Mouse (Mus musculus) liver, embryonic 16.5 days (tissue): ENCODE results near the gene Cyp4f39. TPM values are rescaled to one million over a fixed set of nuclear protein-coding genes. Genes with fewer than 3 reads are reported as not detected.

ENCODE experiments used
- ATAC-seq: fragments of 200-750 bp; cut with Nextera tagmentation; 2 replicates; pipeline ENCODE4 v1.8.0; 2017; ENCODE audit warnings: low read depth, mild to moderate bottlenecking, moderate number of reproducible peaks, moderate library complexity
- H3K27ac ChIP-seq: fragments of 300-500 bp; sonication (generic); 2 replicates; pipeline ENCODE4 v1.5.1; 2014; ENCODE audit warnings: mild to moderate bottlenecking, low read length
- H3K27me3 ChIP-seq: fragments of 300-500 bp; sonication (generic); 2 replicates; pipeline ENCODE4 v1.6.1; 2014; ENCODE audit warnings: low read depth, low read length, mixed read lengths; ENCODE audit not compliant: control insufficient read depth, insufficient read depth
- H3K36me3 ChIP-seq: fragments of 300-500 bp; sonication (generic); 2 replicates; pipeline ENCODE4 v1.6.1; 2014; ENCODE audit warnings: mild to moderate bottlenecking; ENCODE audit not compliant: control insufficient read depth, insufficient read depth
- H3K4me1 ChIP-seq: fragments of 300-500 bp; sonication (generic); 2 replicates; pipeline ENCODE4 v1.6.1; 2014; ENCODE audit warnings: low read depth, low read length, mixed read lengths; ENCODE audit not compliant: control insufficient read depth
- H3K4me2 ChIP-seq: fragments of 300-500 bp; sonication (generic); 2 replicates; pipeline ENCODE4 v1.6.1; 2014; ENCODE audit warnings: low read depth, low read length, mixed read lengths
- H3K4me3 ChIP-seq: fragments of 300-500 bp; sonication (generic); 2 replicates; pipeline ENCODE4 v1.5.1; 2014; ENCODE audit warnings: low read depth, mild to moderate bottlenecking, low read length
- H3K9ac ChIP-seq: fragments of 300-500 bp; sonication (generic); 2 replicates; pipeline ENCODE4 v1.6.1; 2014; ENCODE audit warnings: low read depth, low read length
- H3K9me3 ChIP-seq: fragments of 300-500 bp; sonication (generic); replicated peaks from 2 replicates; pipeline ENCODE4 v1.6.1; 2016; ENCODE audit warnings: low read length; ENCODE audit not compliant: control insufficient read depth
- WGBS: fragments of 180-500 bp; shearing (Covaris S2); extraction: QIAGEN DNeasy Blood & Tissue Kit; methylation state at CpG from one replicate; pipeline ENCODE4 v1.1.7; 2014; ENCODE audit not compliant: insufficient replicate concordance; 5-methylcytosine and 5-hydroxymethylcytosine counted together
- polyA plus RNA-seq: library from polyadenylated mRNA; unstranded; fragments of >200 nt; fragmentation: Nextera tagmentation; extraction: Ambion mirVana; gene quantifications from 2 replicates; pipeline ENCODE4 v1.2.1, GENCODE M21; 2015

The Cyp4f39 gene
- polyA plus RNA-seq, result 0.69 and 0.81 TPM in 2 replicates

- H3K4me2 ChIP-seq, result peak within 1 kb of the TSS; percentile 52
- H3K4me1 ChIP-seq, result peaks cover 33% of the 10 kb centered on the region
- H3K27ac ChIP-seq, result no peak within 1 kb of the TSS
- H3K4me3 ChIP-seq, result peak within 1 kb of the TSS; percentile 22
- ATAC-seq, result peak; percentile 58
- H3K27me3 ChIP-seq, result no peaks in the 10 kb centered on the region
- no peak within 1 kb of the TSS for H3K9ac ChIP-seq
- WGBS, result 3% methylated on average over 19 of the region's 19 CpGs
- H3K9me3 ChIP-seq, result no peaks in the 10 kb centered on the region
- no peaks in the 10 kb centered on the region for H3K36me3 ChIP-seq
Observed at GRCm38 (mm10) chr17:32452482-32452881, at the start of gene Cyp4f39. Cyp4f39 (plus strand) TSS chr17:32452723.

- Histone ChIP-seq H3K9ac (peak overlapping the region; percentile 48), H3K4me2 (peak overlapping the region; percentile 52), H3K4me3 (peak overlapping the region; percentile 50), H3K27ac (peak overlapping the region; percentile 41; the same call in 1 of the 2 replicates), H3K36me3 (no peaks in the 10 kb centered on the region), H3K9me3 (no peaks in the 10 kb centered on the region), H3K27me3 (no peaks in the 10 kb centered on the region), H3K4me1 (no peaks in the 10 kb centered on the region; the same call in none of the 2 replicates)
- WGBS, result 17% methylated on average over 11 of the region's 11 CpGs
- peak; percentile 67 for ATAC-seq
Observed at GRCm38 (mm10) chr17:32402779-32403157, 49.8 kb upstream of the Cyp4f39 start.

GRCm38 (mm10) chr17:32403417-32403816 lies 49.1 kb upstream of the Cyp4f39 start, which contains the start of gene Rasal3:
Rasal3 (minus strand) TSS chr17:32403583.
- Histone ChIP-seq H3K4me3 (peak within 1 kb of the TSS; percentile 50), H3K4me2 (peak within 1 kb of the TSS; percentile 52)

GRCm38 (mm10) chr17:32411898-32412297 lies 40.6 kb upstream of the Cyp4f39 start:
- Histone ChIP-seq H3K36me3 (no peaks in the 10 kb centered on the region), H3K4me1 (no peaks in the 10 kb centered on the region), H3K4me3 (no peak overlapping the region), H3K9ac (no peak overlapping the region), H3K4me2 (no peak overlapping the region), H3K9me3 (no peaks in the 10 kb centered on the region), H3K27ac (no peak overlapping the region), H3K27me3 (no peaks in the 10 kb centered on the region)
- ATAC-seq, result no peak
- 67% methylated on average over 6 of the region's 6 CpGs for WGBS

More at GRCm38 (mm10) chr17:32403417-32403816, 49.1 kb upstream of the Cyp4f39 start, which contains the start of gene Rasal3:
- H3K9me3 ChIP-seq, result no peaks in the 10 kb centered on the region
- no peak for ATAC-seq
- no peaks in the 10 kb centered on the region for H3K27me3 ChIP-seq
- peak within 1 kb of the TSS; percentile 48 for H3K9ac ChIP-seq
- H3K4me1 ChIP-seq, result no peaks in the 10 kb centered on the region; the same call in none of the 2 replicates
- peak within 1 kb of the TSS; percentile 41; the same call in 1 of the 2 replicates for H3K27ac ChIP-seq
- no peaks in the 10 kb centered on the region for H3K36me3 ChIP-seq
- 14% methylated on average over 7 of the region's 8 CpGs for WGBS

GRCm38 (mm10) chr17:32415417-32416020 lies 37.0 kb upstream of the Cyp4f39 start:
- Histone ChIP-seq H3K9me3 (no peaks in the 10 kb centered on the region), H3K27ac (no peak overlapping the region), H3K4me1 (no peaks in the 10 kb centered on the region), H3K9ac (no peak overlapping the region), H3K4me2 (no peak overlapping the region), H3K36me3 (no peaks in the 10 kb centered on the region), H3K27me3 (no peaks in the 10 kb centered on the region), H3K4me3 (no peak overlapping the region)
- ATAC-seq, result peak; percentile 32; the same call in 1 of the 2 replicates
- WGBS, result 67% methylated on average over 24 of the region's 24 CpGs

DNA sequence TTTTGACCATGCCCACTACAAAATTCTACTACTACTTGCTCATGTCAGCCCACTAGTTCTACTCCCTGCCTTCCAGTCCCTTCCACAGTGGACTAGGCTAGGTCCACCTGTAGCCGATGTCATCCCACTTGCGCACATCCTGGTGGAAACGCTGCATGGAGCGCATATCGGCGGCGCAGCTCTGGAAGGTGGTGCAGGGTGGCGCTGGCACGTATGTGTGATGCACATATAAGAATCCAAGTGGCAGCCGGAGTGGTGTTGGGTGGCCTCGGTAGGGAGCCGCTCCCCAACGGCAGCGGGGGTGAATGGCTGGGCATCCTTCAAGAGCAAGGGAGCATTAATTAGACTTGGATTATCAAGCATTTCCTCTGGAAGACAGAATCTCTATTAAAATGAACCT lies 35.8 kb upstream of the Cyp4f39 start:
- ATAC-seq, result no peak
- no peaks in the 10 kb centered on the region for H3K36me3 ChIP-seq
- no peak overlapping the region for H3K27ac ChIP-seq
- no peak overlapping the region for H3K4me2 ChIP-seq
- no peak overlapping the region for H3K9ac ChIP-seq
- 92% methylated on average over 14 of the region's 14 CpGs for WGBS
- no peaks in the 10 kb centered on the region; the same call in 1 of the 2 replicates for H3K4me1 ChIP-seq
- H3K9me3 ChIP-seq, result no peaks in the 10 kb centered on the region
- H3K27me3 ChIP-seq, result no peaks in the 10 kb centered on the region
- no peak overlapping the region for H3K4me3 ChIP-seq

DNA sequence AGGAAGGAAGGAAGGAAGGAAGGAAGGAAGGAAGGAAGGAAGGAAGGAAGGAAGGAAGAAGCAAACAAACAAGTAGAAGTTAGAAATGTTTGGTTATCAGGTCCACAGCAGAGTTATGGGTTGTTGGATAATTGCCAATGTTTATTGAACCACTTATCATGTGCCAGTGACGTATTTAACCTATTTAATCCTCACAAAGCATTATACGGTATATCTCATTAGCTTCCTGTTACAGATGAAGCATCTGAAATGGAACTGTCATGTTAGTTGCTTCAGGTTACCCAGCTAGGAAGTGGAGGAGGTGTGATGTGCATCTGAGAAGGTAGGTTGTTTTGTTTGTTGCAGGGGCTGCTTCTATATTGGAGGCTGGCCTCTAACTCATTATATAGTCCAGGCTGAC lies 32.5 kb upstream of the Cyp4f39 start:
- no peak overlapping the region for H3K4me3 ChIP-seq
- H3K4me1 ChIP-seq, result no peaks in the 10 kb centered on the region; the same call in 1 of the 2 replicates
- H3K27ac ChIP-seq, result no peak overlapping the region
- WGBS, result 35% methylated on average over 2 of the region's 2 CpGs
- ATAC-seq, result no peak
- no peak overlapping the region for H3K4me2 ChIP-seq
- no peaks in the 10 kb centered on the region for H3K9me3 ChIP-seq
- H3K27me3 ChIP-seq, result no peaks in the 10 kb centered on the region
- H3K36me3 ChIP-seq, result no peaks in the 10 kb centered on the region
- H3K9ac ChIP-seq, result no peak overlapping the region

GRCm38 (mm10) chr17:32420781-32421180 lies 31.7 kb upstream of the Cyp4f39 start:
- ATAC-seq, result peak; percentile 74
- Histone ChIP-seq H3K4me3 (peak overlapping the region; percentile 7; the same call in 1 of the 2 replicates), H3K4me2 (peak overlapping the region; percentile 1; the same call in 1 of the 2 replicates), H3K4me1 (no peaks in the 10 kb centered on the region; the same call in 1 of the 2 replicates), H3K9ac (no peak overlapping the region), H3K36me3 (no peaks in the 10 kb centered on the region), H3K27ac (no peak overlapping the region), H3K9me3 (no peaks in the 10 kb centered on the region), H3K27me3 (no peaks in the 10 kb centered on the region)
- 64% methylated on average over 8 of the region's 8 CpGs for WGBS

- H3K36me3 ChIP-seq, result no peaks in the 10 kb centered on the region
- H3K27me3 ChIP-seq, result no peaks in the 10 kb centered on the region
- no peak within 1 kb of the TSS for H3K27ac ChIP-seq
- ATAC-seq, result no peak
- H3K4me3 ChIP-seq, result no peak within 1 kb of the TSS
- no peak within 1 kb of the TSS for H3K4me2 ChIP-seq
- H3K4me1 ChIP-seq, result no peaks in the 10 kb centered on the region; the same call in 1 of the 2 replicates
- 29% methylated on average over 2 of the region's 2 CpGs for WGBS
- no peaks in the 10 kb centered on the region for H3K9me3 ChIP-seq
- no peak within 1 kb of the TSS for H3K9ac ChIP-seq
Observed at GRCm38 (mm10) chr17:32424034-32424433, 28.5 kb upstream of the Cyp4f39 start, which contains the start of gene Pglyrp2. Pglyrp2 (minus strand) TSS chr17:32424167.
